Mouse (Mus musculus) MEL (cell line): ENCODE measurements at regions not wholly inside any gene's neighbourhood (a gene's known extent, or its start where the extent isn't known, plus 50 kb on each side); places are given as distances from the start of the nearest gene placed in this dataset.

Experiments used
- CHD1 ChIP-seq: IDR thresholded peaks from 2 replicates; pipeline ENCODE4 v1.6.1; 2012; ENCODE audit warnings: low read depth, mild to moderate bottlenecking, inconsistent platforms, low read length, improper control_type of control experiment
- CTCF ChIP-seq, 3 experiments: IDR thresholded peaks in 2 of 3; conservative IDR thresholded peaks in 1 of 3; 2 replicates each; pipeline ENCODE4 v1.5.1; 2011 to 2012; ENCODE audit warnings: low read length in 3 of 3, low read depth in 2 of 3, mild to moderate bottlenecking in 2 of 3, improper control_type of control experiment in 1 of 3, inconsistent platforms in 1 of 3, mixed read lengths in 1 of 3, moderate library complexity in 1 of 3; ENCODE audit not compliant: control insufficient read depth in 1 of 3, insufficient read depth in 1 of 3, poor library complexity in 1 of 3, severe bottlenecking in 1 of 3
- JUND ChIP-seq: IDR thresholded peaks from 2 replicates; pipeline ENCODE4 v1.6.1; 2011; ENCODE audit warnings: low read depth, mild to moderate bottlenecking, improper control_type of control experiment, low read length
- POLR2A ChIP-seq, 2 experiments: IDR thresholded peaks; 2 replicates each; pipeline ENCODE4 v1.6.1; 2011 to 2012; ENCODE audit warnings: low read length in 2 of 2, mild to moderate bottlenecking in 2 of 2, control low read depth in 1 of 2, improper control_type of control experiment in 1 of 2, low read depth in 1 of 2, moderate library complexity in 1 of 2; ENCODE audit not compliant: control insufficient read depth in 1 of 2, insufficient read depth in 1 of 2, poor library complexity in 1 of 2
- SMC3 ChIP-seq: IDR thresholded peaks from 2 replicates; pipeline ENCODE4 v1.6.1; 2011; ENCODE audit warnings: low read depth, low read length, improper control_type of control experiment
- ZMIZ1 ChIP-seq: IDR thresholded peaks from 2 replicates; pipeline ENCODE4 v1.6.1; 2012; ENCODE audit warnings: low read depth, mild to moderate bottlenecking, inconsistent platforms, low read length, improper control_type of control experiment, moderate library complexity

DNA sequence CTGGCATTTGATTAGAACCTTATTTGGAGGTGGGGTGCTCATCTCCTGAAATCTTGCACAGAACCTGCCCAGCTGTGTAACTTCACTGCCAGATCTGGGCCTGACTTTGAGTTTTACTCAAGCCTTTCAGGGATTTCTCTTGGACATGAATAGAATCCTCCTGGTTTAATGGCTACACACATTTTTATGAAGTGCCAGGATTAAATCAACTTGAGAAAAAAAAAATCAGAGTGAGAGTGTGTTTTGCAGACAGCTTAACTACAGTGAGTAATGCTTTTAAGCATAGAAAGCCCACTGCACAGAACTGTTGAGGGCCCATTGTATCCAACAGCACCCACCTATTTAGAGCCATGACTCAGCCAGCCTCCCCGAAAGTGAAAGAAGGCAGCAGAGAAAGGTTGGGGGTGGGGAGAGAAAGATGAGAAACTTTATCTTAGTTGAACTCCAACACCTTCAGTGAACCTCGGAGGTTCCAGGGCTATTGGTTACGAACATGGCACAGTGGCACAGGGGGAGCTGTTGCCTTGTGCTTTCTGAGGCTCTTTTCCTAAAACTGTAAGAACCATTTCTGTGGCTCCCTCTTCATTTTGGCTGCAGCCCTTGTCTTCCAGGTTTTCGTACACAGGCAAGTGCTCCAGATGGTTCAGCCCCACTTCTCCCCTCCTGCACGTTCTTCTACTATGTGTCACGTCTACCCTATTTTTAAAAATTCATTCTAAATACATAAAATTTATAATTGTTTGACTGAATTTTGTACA is 85.8 kb upstream of the Arhgap21 start:
- TF ChIP-seq SMC3 (no peak), JUND (no peak), CHD1 (no peak), ZMIZ1 (no peak), CTCF (IDR thresholded peaks at IDR 0.05 in 2 of 3, conservative IDR thresholded peaks at IDR 0.05 in 1 of 3; ENCODE audit: control insufficient read depth in 1 of 3, insufficient read depth in 1 of 3, low read depth in 2 of 3, low read length in 3 of 3, poor library complexity in 1 of 3, severe bottlenecking in 1 of 3) (no peak), POLR2A (IDR thresholded peaks at IDR 0.05; ENCODE audit: control insufficient read depth in 1 of 2, insufficient read depth in 1 of 2, low read depth in 1 of 2, low read length in 2 of 2, poor library complexity in 1 of 2) (no peak)
